ENCODE assay signal across 8 mouse cellular contexts in the genomic region with DNA sequence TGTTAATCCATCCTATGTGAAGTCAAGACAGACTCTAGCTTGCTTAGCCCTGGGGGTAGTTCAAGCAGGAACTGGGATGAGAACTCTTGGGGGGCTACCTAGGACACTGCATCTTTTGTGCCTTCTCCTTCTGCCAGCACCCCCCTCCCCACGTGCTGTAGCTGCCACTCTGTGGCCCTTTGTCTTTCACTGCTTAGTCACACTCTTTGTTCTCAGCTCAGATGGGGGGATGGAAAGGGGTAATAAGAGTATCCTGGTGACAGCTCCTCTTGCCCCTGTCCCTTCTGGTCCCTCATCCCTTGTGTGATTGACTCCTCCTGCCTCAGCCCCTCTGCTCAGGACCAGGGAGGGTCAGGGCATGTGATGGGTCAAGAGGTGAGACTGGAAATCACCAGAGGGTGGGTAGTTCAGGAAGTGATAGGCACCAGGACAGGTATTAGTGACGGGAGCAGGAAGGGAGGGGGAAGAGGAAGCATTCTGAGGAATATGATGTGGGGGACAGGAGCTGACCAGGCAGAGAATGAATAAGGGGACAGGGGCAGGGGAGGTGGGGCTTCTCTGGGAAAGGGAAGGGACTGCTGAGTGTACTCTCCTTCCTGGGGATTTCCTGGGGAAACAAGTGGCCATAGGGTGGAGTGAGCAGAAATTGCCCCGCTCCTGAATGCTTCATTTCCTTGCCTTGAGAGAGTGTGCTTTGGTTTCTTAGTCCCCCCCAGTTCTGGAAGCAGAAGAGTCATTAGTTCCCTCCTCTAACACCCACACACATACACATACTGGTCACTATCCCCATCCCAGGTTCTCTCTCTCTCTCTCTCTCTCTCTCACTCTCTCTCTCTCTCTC. TPM values are rescaled to one million over a fixed set of nuclear protein-coding genes. Genes with fewer than 3 reads are reported as not detected.
A peak's percentile ranks its signal among the peaks of the same experiment; 100 is the strongest.
DNase-seq lines count a peak whose midpoint lies in the region; ATAC-seq and TF ChIP-seq lines count a peak whose summit lies in the region.

No protein-coding gene starts in this region.

- H3K9ac ChIP-seq in ES-Bruce4 (ENCODE audit: low read depth, poor library complexity, severe bottlenecking), result no peak overlapping the region
- no peak overlapping the region for H3K9ac ChIP-seq in embryonic facial prominence, embryonic 14.5 days (ENCODE audit: low read depth, low read length)
- H3K9ac ChIP-seq in limb, embryonic 15.5 days, result no peak overlapping the region

- H3K4me1 ChIP-seq in kidney, adult 2 months (ENCODE audit: control insufficient read depth, insufficient read depth, low read length), result peaks cover 6% of the 10 kb centered on the region; the same call in 1 of the 2 replicates
- peaks cover 8% of the 10 kb centered on the region for H3K4me1 ChIP-seq in ES-Bruce4 (ENCODE audit: control insufficient read depth, insufficient read depth, low read length)
- peaks cover 50% of the 10 kb centered on the region for H3K4me1 ChIP-seq in embryonic facial prominence, embryonic 14.5 days (ENCODE audit: control insufficient read depth, insufficient read depth, low read length)
- H3K4me1 ChIP-seq in limb, embryonic 15.5 days, result peaks cover 73% of the 10 kb centered on the region

- TF ChIP-seq POLR2A in kidney, adult 2 months (IDR thresholded peaks at IDR 0.05; ENCODE audit: low read depth, low read length), result no peak
- TF ChIP-seq POLR2A in ES-Bruce4 (IDR thresholded peaks at IDR 0.05; ENCODE audit: insufficient read depth, low read length), result no peak

- H3K4me3 ChIP-seq in kidney, adult 2 months (ENCODE audit: insufficient read depth, low read depth, low read length), result no peak overlapping the region
- H3K4me3 ChIP-seq in ES-Bruce4 (ENCODE audit: low read depth, low read length), result no peak overlapping the region
- no peak overlapping the region for H3K4me3 ChIP-seq in embryonic facial prominence, embryonic 14.5 days (ENCODE audit: low read depth, low read length)
- H3K4me3 ChIP-seq in limb, embryonic 15.5 days, result no peak overlapping the region

- 0 out of 2 replicates have a peak overlapping the region, but pooled peaks have one; percentile 8 for H3K4me2 ChIP-seq in embryonic facial prominence, embryonic 14.5 days (ENCODE audit: low read depth, low read length)
- H3K4me2 ChIP-seq in limb, embryonic 15.5 days, result no peak overlapping the region

- H3K27ac ChIP-seq in kidney, adult 2 months (ENCODE audit: insufficient read depth, low read depth, low read length), result peak overlapping the region; percentile 15
- H3K27ac ChIP-seq in ES-Bruce4 (ENCODE audit: insufficient read depth, low read length), result peak overlapping the region; percentile 92
- peak overlapping the region; percentile 93 for H3K27ac ChIP-seq in embryonic facial prominence, embryonic 14.5 days (replicated peaks; ENCODE audit: low read depth, low read length)
- peak overlapping the region; percentile 94 for H3K27ac ChIP-seq in limb, embryonic 15.5 days

- no peak for ATAC-seq in embryonic facial prominence, embryonic 14.5 days (ENCODE audit: low read depth)
- no peak for ATAC-seq in limb, embryonic 15.5 days (ENCODE audit: insufficient number of reproducible peaks, low FRiP score, low TSS enrichment, low read depth)

- no peak for TF ChIP-seq CTCF in kidney, adult 2 months (conservative IDR thresholded peaks at IDR 0.05; ENCODE audit: insufficient read depth, insufficient read length, low read depth, low read length)
- no peak for TF ChIP-seq CTCF in ES-Bruce4 (IDR thresholded peaks at IDR 0.05; ENCODE audit: low read depth, low read length)

- H3K27me3 ChIP-seq in kidney, adult 2 months (replicated peaks; ENCODE audit: control insufficient read depth, insufficient read depth, low read length), result no peaks in the 10 kb centered on the region
- no peaks in the 10 kb centered on the region for H3K27me3 ChIP-seq in ES-Bruce4 (ENCODE audit: control insufficient read depth, insufficient read depth, low read length, poor library complexity, severe bottlenecking)
- H3K27me3 ChIP-seq in embryonic facial prominence, embryonic 14.5 days (replicated peaks; ENCODE audit: control insufficient read depth, insufficient read depth, low read length), result no peaks in the 10 kb centered on the region
- no peaks in the 10 kb centered on the region for H3K27me3 ChIP-seq in limb, embryonic 15.5 days

- WGBS in kidney, adult 2 months, result 50% methylated on average over 3 of the region's 3 CpGs
- WGBS in embryonic facial prominence, embryonic 14.5 days, result 32% methylated on average over 2 of the region's 3 CpGs
- 55% methylated on average over 3 of the region's 3 CpGs for WGBS in limb, embryonic 15.5 days

- no peak for TF ChIP-seq EP300 in ES-Bruce4 (IDR thresholded peaks at IDR 0.05; ENCODE audit: insufficient read depth, low read depth, low read length)

- DNase-seq in kidney, adult 2 months, result no peak
- no peak for DNase-seq in kidney, adult 18-20 months
- DNase-seq in embryonic facial prominence, embryonic 14.5 days (ENCODE audit: low spot score), result no peak
- no peak for DNase-seq in thymus, postnatal 10 days (ENCODE audit: low spot score in 2 of 2)
- DNase-seq in ovary, postnatal 36 days (ENCODE audit: low spot score), result no peak
- no peak for DNase-seq in B cell, adult 2 months

- no peaks in the 10 kb centered on the region; the same call in 1 of the 2 replicates for H3K36me3 ChIP-seq in kidney, adult 2 months (ENCODE audit: control insufficient read depth, insufficient read depth, low read length)
- H3K36me3 ChIP-seq in ES-Bruce4 (ENCODE audit: control insufficient read depth, insufficient read depth, low read length, poor library complexity, severe bottlenecking), result peaks cover 13% of the 10 kb centered on the region
- peaks cover 26% of the 10 kb centered on the region for H3K36me3 ChIP-seq in embryonic facial prominence, embryonic 14.5 days (ENCODE audit: control insufficient read depth, insufficient read depth, low read length)
- peaks cover 11% of the 10 kb centered on the region for H3K36me3 ChIP-seq in limb, embryonic 15.5 days

- H3K9me3 ChIP-seq in ES-Bruce4 (replicated peaks; ENCODE audit: control insufficient read depth, insufficient read depth, low read length, poor library complexity, severe bottlenecking), result no peaks in the 10 kb centered on the region
- H3K9me3 ChIP-seq in embryonic facial prominence, embryonic 14.5 days (ENCODE audit: control insufficient read depth, low read length), result no peaks in the 10 kb centered on the region
- H3K9me3 ChIP-seq in limb, embryonic 15.5 days, result no peaks in the 10 kb centered on the region

RNA-seq across cellular contexts. Expression of gene Adamts4, which starts 1.6 kb away (rescaled TPM):
- polyA plus RNA-seq in kidney, adult 2 months (2012; rRNA removed), result 1.2 and 1.5 TPM in 2 replicates
- 3.5 and 4.3 TPM in 2 replicates for polyA plus RNA-seq in ES-Bruce4 (2011; ENCODE audit: insufficient read depth, insufficient read length, low read depth, missing spikeins)
- polyA plus RNA-seq in embryonic facial prominence, embryonic 14.5 days (2014; fragmentation: Nextera tagmentation; extraction: Ambion mirVana), result 11.7 and 13.1 TPM in 2 replicates
- polyA plus RNA-seq in limb, embryonic 15.5 days (2015; fragmentation: Nextera tagmentation; extraction: Ambion mirVana), result 17.6 and 19.4 TPM in 2 replicates

RNA-seq across cellular contexts. Expression of gene Ndufs2, which starts 2.6 kb away (rescaled TPM):
- 374 and 559 TPM in 2 replicates for polyA plus RNA-seq in kidney, adult 2 months (2012; rRNA removed)
- polyA plus RNA-seq in ES-Bruce4 (2011; ENCODE audit: insufficient read depth, insufficient read length, low read depth, missing spikeins), result 158 and 163 TPM in 2 replicates
- 233 and 246 TPM in 2 replicates for polyA plus RNA-seq in embryonic facial prominence, embryonic 14.5 days (2014; fragmentation: Nextera tagmentation; extraction: Ambion mirVana)
- 217 and 252 TPM in 2 replicates for polyA plus RNA-seq in limb, embryonic 15.5 days (2015; fragmentation: Nextera tagmentation; extraction: Ambion mirVana)

RNA-seq across cellular contexts. Expression of gene Fcer1g, which starts 14.4 kb away (rescaled TPM):
- 35.8 and 46.8 TPM in 2 replicates for polyA plus RNA-seq in kidney, adult 2 months (2012; rRNA removed)
- 0.91 TPM in 1 of 2 replicates, not detected in the other for polyA plus RNA-seq in ES-Bruce4 (2011; ENCODE audit: insufficient read depth, insufficient read length, low read depth, missing spikeins)
- polyA plus RNA-seq in embryonic facial prominence, embryonic 14.5 days (2014; fragmentation: Nextera tagmentation; extraction: Ambion mirVana), result 92.7 and 100 TPM in 2 replicates
- polyA plus RNA-seq in limb, embryonic 15.5 days (2015; fragmentation: Nextera tagmentation; extraction: Ambion mirVana), result 94.7 and 98.6 TPM in 2 replicates

RNA-seq across cellular contexts. Expression of gene B4galt3, which starts 21.5 kb away (rescaled TPM):
- 58.9 and 67.7 TPM in 2 replicates for polyA plus RNA-seq in kidney, adult 2 months (2012; rRNA removed)
- polyA plus RNA-seq in ES-Bruce4 (2011; ENCODE audit: insufficient read depth, insufficient read length, low read depth, missing spikeins), result 59.7 and 64.8 TPM in 2 replicates
- polyA plus RNA-seq in embryonic facial prominence, embryonic 14.5 days (2014; fragmentation: Nextera tagmentation; extraction: Ambion mirVana), result 60.2 and 64.0 TPM in 2 replicates
- 63.2 and 69.1 TPM in 2 replicates for polyA plus RNA-seq in limb, embryonic 15.5 days (2015; fragmentation: Nextera tagmentation; extraction: Ambion mirVana)

RNA-seq across cellular contexts. Expression of gene Apoa2, which starts 23.8 kb away (rescaled TPM):
- 19.8 and 20.8 TPM in 2 replicates for polyA plus RNA-seq in kidney, adult 2 months (2012; rRNA removed)
- 18.0 and 19.1 TPM in 2 replicates for polyA plus RNA-seq in ES-Bruce4 (2011; ENCODE audit: insufficient read depth, insufficient read length, low read depth, missing spikeins)
- polyA plus RNA-seq in embryonic facial prominence, embryonic 14.5 days (2014; fragmentation: Nextera tagmentation; extraction: Ambion mirVana), result 1.9 TPM in 2 replicates
- polyA plus RNA-seq in limb, embryonic 15.5 days (2015; fragmentation: Nextera tagmentation; extraction: Ambion mirVana), result 3.6 and 17.5 TPM in 2 replicates

Comparison
In these comparisons a context has a peak if more than half of its experiments do, and no peak if none do; other contexts are left out.
1. H3K27ac ChIP-seq: peak in every context shown above with its lines; median percentile 94 in limb, embryonic 15.5 days; 93 in embryonic facial prominence, embryonic 14.5 days; 92 in ES-Bruce4; 15 in kidney, adult 2 months.
2. RNA of gene Fcer1g, which starts 14.4 kb away (polyA plus RNA-seq): 92.7 to 100 TPM in embryonic facial prominence, embryonic 14.5 days, 94.7 to 98.6 TPM in limb, embryonic 15.5 days and 35.8 to 46.8 TPM in kidney, adult 2 months; 0.91 TPM in ES-Bruce4; every median in the first group is over 10 times any median in the second.